Mouse (Mus musculus): ENCODE measurements around the gene Cachd1. TPM values are rescaled to one million over a fixed set of nuclear protein-coding genes. Genes with fewer than 3 reads are reported as not detected.

Gene Cachd1
- polyA plus RNA-seq, 1 experiment from 2014 or later, result 25.2 TPM

- Histone ChIP-seq H3K36me3 (ENCODE audit: control insufficient read depth, insufficient read depth, low read length) (no peaks in the 10 kb centered on the region), H3K4me3 (ENCODE audit: low read depth, low read length) (no peak overlapping the region), H3K4me2 (ENCODE audit: low read depth, low read length) (no peak overlapping the region), H3K27me3 (replicated peaks; ENCODE audit: control insufficient read depth, insufficient read depth, low read length) (no peaks in the 10 kb centered on the region), H3K9me3 (ENCODE audit: control insufficient read depth, low read length) (no peaks in the 10 kb centered on the region), H3K9ac (ENCODE audit: low read depth, low read length) (no peak overlapping the region), H3K27ac (replicated peaks; ENCODE audit: low read depth, low read length) (no peak overlapping the region), H3K4me1 (ENCODE audit: control insufficient read depth, insufficient read depth, low read length) (peaks cover 37% of the 10 kb centered on the region)
- ATAC-seq (ENCODE audit: low read depth) (no peak), DNase-seq (ENCODE audit: low spot score) (no peak)
- 36% methylated on average over 7 of the region's 7 CpGs for WGBS
Observed at GRCm38 (mm10) chr4:100890106-100890970, 113.9 kb downstream of the Cachd1 start.

- Histone ChIP-seq H3K4me2 (ENCODE audit: low read depth, low read length) (no peak overlapping the region), H3K27ac (replicated peaks; ENCODE audit: low read depth, low read length) (no peak overlapping the region), H3K4me1 (ENCODE audit: control insufficient read depth, insufficient read depth, low read length) (peaks cover 15% of the 10 kb centered on the region), H3K9me3 (ENCODE audit: control insufficient read depth, low read length) (no peaks in the 10 kb centered on the region), H3K4me3 (ENCODE audit: low read depth, low read length) (no peak overlapping the region), H3K27me3 (replicated peaks; ENCODE audit: control insufficient read depth, insufficient read depth, low read length) (no peaks in the 10 kb centered on the region), H3K36me3 (ENCODE audit: control insufficient read depth, insufficient read depth, low read length) (peaks cover 13% of the 10 kb centered on the region), H3K9ac (ENCODE audit: low read depth, low read length) (no peak overlapping the region)
- DNase-seq (ENCODE audit: low spot score) (no peak), ATAC-seq (ENCODE audit: low read depth) (no peak)
Observed at GRCm38 (mm10) chr4:100893739-100894138, 117.3 kb downstream of the Cachd1 start.

DNA sequence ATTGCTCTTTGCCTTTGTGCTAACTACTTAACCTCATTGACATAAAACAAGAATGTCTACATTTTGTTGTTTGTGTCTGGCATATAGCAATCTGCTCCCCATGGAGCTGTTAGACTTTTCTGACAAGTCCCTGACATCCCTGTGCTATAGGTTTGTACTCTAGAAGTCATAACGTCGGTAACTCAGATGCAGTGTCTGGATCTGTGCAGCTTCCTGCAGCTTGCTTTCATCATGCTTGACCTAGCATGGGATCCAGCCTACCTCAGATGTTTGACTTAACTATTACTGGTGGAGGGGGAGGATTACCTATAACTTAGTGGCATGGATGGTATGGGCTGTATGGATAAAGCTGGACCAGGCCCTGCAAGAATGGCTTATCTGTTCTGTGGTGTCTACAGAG, 117.7 kb downstream of the Cachd1 start:
- Histone ChIP-seq H3K27me3 (replicated peaks; ENCODE audit: control insufficient read depth, insufficient read depth, low read length) (no peaks in the 10 kb centered on the region), H3K36me3 (ENCODE audit: control insufficient read depth, insufficient read depth, low read length) (peaks cover 14% of the 10 kb centered on the region), H3K4me3 (ENCODE audit: low read depth, low read length) (no peak overlapping the region), H3K9me3 (ENCODE audit: control insufficient read depth, low read length) (no peaks in the 10 kb centered on the region), H3K4me2 (ENCODE audit: low read depth, low read length) (no peak overlapping the region), H3K4me1 (ENCODE audit: control insufficient read depth, insufficient read depth, low read length) (peaks cover 13% of the 10 kb centered on the region), H3K9ac (ENCODE audit: low read depth, low read length) (no peak overlapping the region), H3K27ac (replicated peaks; ENCODE audit: low read depth, low read length) (no peak overlapping the region)
- DNase-seq (ENCODE audit: low spot score), result no peak
- 49% methylated on average over 2 of the region's 2 CpGs for whole genome bisulfite sequencing
- no peak for ATAC-seq (ENCODE audit: low read depth)

GRCm38 (mm10) chr4:100896260-100897010, 120.0 kb downstream of the Cachd1 start:
- peaks cover 14% of the 10 kb centered on the region for H3K36me3 ChIP-seq (ENCODE audit: control insufficient read depth, insufficient read depth, low read length)
- H3K27ac ChIP-seq (replicated peaks; ENCODE audit: low read depth, low read length), result no peak overlapping the region
- DNase-seq (ENCODE audit: low spot score), result no peak
- no peak for ATAC-seq (ENCODE audit: low read depth)
- no peak overlapping the region for H3K4me3 ChIP-seq (ENCODE audit: low read depth, low read length)
- H3K27me3 ChIP-seq (replicated peaks; ENCODE audit: control insufficient read depth, insufficient read depth, low read length), result no peaks in the 10 kb centered on the region
- no peak overlapping the region for H3K4me2 ChIP-seq (ENCODE audit: low read depth, low read length)
- H3K9me3 ChIP-seq (ENCODE audit: control insufficient read depth, low read length), result no peaks in the 10 kb centered on the region
- H3K9ac ChIP-seq (ENCODE audit: low read depth, low read length), result no peak overlapping the region
- whole genome bisulfite sequencing, result 76% methylated on average over 8 of the region's 8 CpGs
- 0 out of 2 replicates have a peak, but pooled peaks cover 3% of the 10 kb centered on the region for H3K4me1 ChIP-seq (ENCODE audit: control insufficient read depth, insufficient read depth, low read length)

DNA sequence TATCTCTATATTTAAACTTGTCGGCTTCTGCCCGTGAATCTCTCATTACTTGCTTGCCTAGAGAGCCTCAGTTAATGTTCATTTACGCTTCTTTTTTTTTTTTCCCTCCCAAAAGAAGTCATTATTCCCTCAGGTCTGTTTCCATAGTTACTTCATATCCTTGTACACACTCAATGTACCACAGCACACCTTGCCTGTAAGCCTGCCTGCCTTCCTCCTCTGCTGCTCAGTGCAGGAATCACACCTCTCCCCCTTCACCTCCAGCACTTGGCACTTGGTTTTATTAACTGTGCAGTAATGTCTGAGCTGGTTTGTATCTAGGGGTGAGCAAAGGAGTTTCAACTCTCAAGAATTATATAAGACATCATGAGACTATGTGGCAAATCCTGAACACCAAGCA, 121.5 kb downstream of the Cachd1 start:
- Histone ChIP-seq H3K4me2 (ENCODE audit: low read depth, low read length) (no peak overlapping the region), H3K27me3 (replicated peaks; ENCODE audit: control insufficient read depth, insufficient read depth, low read length) (no peaks in the 10 kb centered on the region), H3K4me3 (ENCODE audit: low read depth, low read length) (no peak overlapping the region), H3K9ac (ENCODE audit: low read depth, low read length) (no peak overlapping the region), H3K4me1 (ENCODE audit: control insufficient read depth, insufficient read depth, low read length) (0 out of 2 replicates have a peak, but pooled peaks cover 3% of the 10 kb centered on the region), H3K27ac (replicated peaks; ENCODE audit: low read depth, low read length) (no peak overlapping the region), H3K36me3 (ENCODE audit: control insufficient read depth, insufficient read depth, low read length) (peaks cover 14% of the 10 kb centered on the region), H3K9me3 (ENCODE audit: control insufficient read depth, low read length) (no peaks in the 10 kb centered on the region)
- no peak for DNase-seq (ENCODE audit: low spot score)
- no peak for ATAC-seq (ENCODE audit: low read depth)
- 96% methylated on average over 3 of the region's 3 CpGs for WGBS

DNA sequence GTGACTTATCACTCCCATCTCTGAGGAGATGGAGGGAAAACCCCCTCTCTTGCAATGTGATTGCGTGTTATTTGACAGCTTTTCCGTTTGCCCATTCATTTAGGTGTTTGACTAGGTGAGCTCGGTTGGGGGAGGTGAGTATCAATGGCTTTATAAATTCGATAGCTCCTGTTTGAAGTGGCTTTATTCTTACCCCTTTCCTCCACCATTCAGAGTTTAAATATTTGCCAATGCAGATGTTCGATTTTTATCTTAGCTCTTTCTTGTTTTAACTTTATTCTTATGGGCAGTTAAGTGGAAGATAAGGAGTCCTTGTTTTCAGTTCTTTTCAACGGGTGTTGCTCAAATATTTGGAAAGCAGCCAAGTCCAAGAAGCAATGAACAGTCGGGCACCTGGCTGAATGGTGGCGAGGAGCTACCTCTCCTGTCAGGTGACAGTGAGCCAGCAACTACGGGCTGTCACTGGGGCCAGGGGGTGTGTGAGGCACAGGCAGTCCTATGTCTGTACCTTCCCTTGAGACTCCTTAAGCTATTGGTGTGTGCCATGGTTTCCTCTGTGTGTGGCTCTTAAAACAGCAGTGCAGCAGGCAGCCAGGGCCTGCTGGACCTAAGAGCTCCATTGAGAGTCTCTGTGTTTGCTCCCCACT, 133.3 kb downstream of the Cachd1 start:
- 47% methylated on average over 9 of the region's 9 CpGs for WGBS
- Histone ChIP-seq H3K27ac (replicated peaks; ENCODE audit: low read depth, low read length) (no peak overlapping the region), H3K9ac (ENCODE audit: low read depth, low read length) (no peak overlapping the region), H3K27me3 (replicated peaks; ENCODE audit: control insufficient read depth, insufficient read depth, low read length) (no peaks in the 10 kb centered on the region), H3K4me3 (ENCODE audit: low read depth, low read length) (no peak overlapping the region), H3K4me2 (ENCODE audit: low read depth, low read length) (no peak overlapping the region), H3K4me1 (ENCODE audit: control insufficient read depth, insufficient read depth, low read length) (peaks cover 23% of the 10 kb centered on the region), H3K36me3 (ENCODE audit: control insufficient read depth, insufficient read depth, low read length) (no peaks in the 10 kb centered on the region), H3K9me3 (ENCODE audit: control insufficient read depth, low read length) (no peaks in the 10 kb centered on the region)
- DNase-seq (ENCODE audit: low spot score) (peak; percentile 67), ATAC-seq (ENCODE audit: low read depth) (peak; percentile 79; the same call in 1 of the 2 replicates)

GRCm38 (mm10) chr4:100910605-100911330, 134.3 kb downstream of the Cachd1 start:
- H3K27ac ChIP-seq (replicated peaks; ENCODE audit: low read depth, low read length), result no peak overlapping the region
- H3K4me3 ChIP-seq (ENCODE audit: low read depth, low read length), result no peak overlapping the region
- DNase-seq (ENCODE audit: low spot score), result peak; percentile 53
- H3K4me2 ChIP-seq (ENCODE audit: low read depth, low read length), result peak overlapping the region; percentile 23; the same call in 1 of the 2 replicates
- H3K4me1 ChIP-seq (ENCODE audit: control insufficient read depth, insufficient read depth, low read length), result peaks cover 24% of the 10 kb centered on the region
- H3K9me3 ChIP-seq (ENCODE audit: control insufficient read depth, low read length), result no peaks in the 10 kb centered on the region
- no peak overlapping the region for H3K9ac ChIP-seq (ENCODE audit: low read depth, low read length)
- H3K27me3 ChIP-seq (replicated peaks; ENCODE audit: control insufficient read depth, insufficient read depth, low read length), result no peaks in the 10 kb centered on the region
- ATAC-seq (ENCODE audit: low read depth), result no peak
- 17% methylated on average over 11 of the region's 11 CpGs for WGBS
- H3K36me3 ChIP-seq (ENCODE audit: control insufficient read depth, insufficient read depth, low read length), result no peaks in the 10 kb centered on the region

DNA sequence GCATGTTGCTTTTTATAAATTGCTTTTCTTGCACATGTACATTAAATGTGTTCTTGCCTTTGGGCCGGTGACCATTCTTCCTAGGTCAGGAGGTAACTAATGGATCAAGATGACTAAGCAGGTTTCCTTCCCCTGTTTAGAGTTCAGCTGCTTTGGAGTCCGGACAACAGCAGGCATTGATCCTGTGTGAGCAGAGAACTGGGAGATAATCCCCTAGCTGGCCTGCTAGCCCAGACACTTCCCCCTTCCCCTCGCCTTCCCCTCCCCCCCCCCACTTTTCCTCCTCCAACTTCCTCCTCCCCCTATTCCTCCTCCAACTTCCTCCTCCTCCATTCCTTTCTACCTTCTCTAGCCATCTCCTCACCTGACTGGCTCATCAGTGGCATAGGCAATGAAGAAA, 135.2 kb downstream of the Cachd1 start:
- no peak overlapping the region for H3K4me3 ChIP-seq (ENCODE audit: low read depth, low read length)
- H3K4me1 ChIP-seq (ENCODE audit: control insufficient read depth, insufficient read depth, low read length), result peaks cover 24% of the 10 kb centered on the region
- 44% methylated on average over 3 of the region's 3 CpGs for WGBS
- ATAC-seq (ENCODE audit: low read depth) (no peak), DNase-seq (ENCODE audit: low spot score) (no peak)
- H3K9ac ChIP-seq (ENCODE audit: low read depth, low read length), result no peak overlapping the region
- no peaks in the 10 kb centered on the region for H3K36me3 ChIP-seq (ENCODE audit: control insufficient read depth, insufficient read depth, low read length)
- H3K27ac ChIP-seq (replicated peaks; ENCODE audit: low read depth, low read length), result no peak overlapping the region
- no peak overlapping the region for H3K4me2 ChIP-seq (ENCODE audit: low read depth, low read length)
- no peaks in the 10 kb centered on the region for H3K27me3 ChIP-seq (replicated peaks; ENCODE audit: control insufficient read depth, insufficient read depth, low read length)
- no peaks in the 10 kb centered on the region for H3K9me3 ChIP-seq (ENCODE audit: control insufficient read depth, low read length)
